Mouse (Mus musculus) heart, embryonic 13.5 days (tissue): ENCODE measurements around the gene Gna15. TPM values are rescaled to one million over a fixed set of nuclear protein-coding genes. Genes with fewer than 3 reads are reported as not detected.
A peak's percentile ranks its signal among the peaks of the same experiment; 100 is the strongest.

ENCODE experiments used
- ATAC-seq: fragments of 200-750 bp; cut with Nextera tagmentation; 2 replicates; pipeline ENCODE4 v1.8.0; 2017; ENCODE audit warnings: moderate TSS enrichment; ENCODE audit not compliant: insufficient number of reproducible peaks, low FRiP score, low TSS enrichment; ENCODE audit errors: extremely low read depth
- H3K27ac ChIP-seq: fragments of 300-500 bp; sonication (generic); replicated peaks from 2 replicates; pipeline ENCODE4 v1.5.1; 2015; ENCODE audit warnings: moderate library complexity, mild to moderate bottlenecking, inconsistent platforms
- H3K27me3 ChIP-seq: fragments of 300-500 bp; sonication (generic); replicated peaks from 2 replicates; pipeline ENCODE4 v1.6.1; 2015; ENCODE audit warnings: mild to moderate bottlenecking, inconsistent platforms
- H3K36me3 ChIP-seq: fragments of 300-500 bp; sonication (generic); 2 replicates; pipeline ENCODE4 v1.6.1; 2015; ENCODE audit warnings: mild to moderate bottlenecking, inconsistent platforms
- H3K4me1 ChIP-seq: fragments of 300-500 bp; sonication (generic); 2 replicates; pipeline ENCODE4 v1.6.1; 2015; ENCODE audit warnings: inconsistent platforms
- H3K4me2 ChIP-seq: fragments of 300-500 bp; sonication (generic); 2 replicates; pipeline ENCODE4 v1.6.1; 2015; ENCODE audit warnings: inconsistent platforms, mild to moderate bottlenecking, moderate library complexity
- H3K4me3 ChIP-seq: fragments of 300-500 bp; sonication (generic); 2 replicates; pipeline ENCODE4 v1.5.1; 2015; ENCODE audit warnings: moderate library complexity, mild to moderate bottlenecking, inconsistent platforms
- H3K9ac ChIP-seq: fragments of 300-500 bp; sonication (generic); 2 replicates; pipeline ENCODE4 v1.6.1; 2015; ENCODE audit warnings: inconsistent platforms, mild to moderate bottlenecking, moderate library complexity
- H3K9me3 ChIP-seq: fragments of 300-500 bp; sonication (generic); 2 replicates; pipeline ENCODE4 v1.6.1; 2016; ENCODE audit warnings: inconsistent platforms
- WGBS: fragments of 180-500 bp; shearing (Covaris S2); methylation state at CpG from one replicate; pipeline ENCODE4 v1.1.7; 2015; ENCODE audit warnings: mixed read lengths; 5-methylcytosine and 5-hydroxymethylcytosine counted together
- polyA plus RNA-seq: library from polyadenylated mRNA; unstranded; fragments of >200 nt; fragmentation: Nextera tagmentation; extraction: Ambion mirVana; gene quantifications from 2 replicates; pipeline ENCODE4 v1.2.1, GENCODE M21; 2015

Gna15 gene
- polyA plus RNA-seq, 1 experiment from 2014 or later: 2.0 TPM

DNA sequence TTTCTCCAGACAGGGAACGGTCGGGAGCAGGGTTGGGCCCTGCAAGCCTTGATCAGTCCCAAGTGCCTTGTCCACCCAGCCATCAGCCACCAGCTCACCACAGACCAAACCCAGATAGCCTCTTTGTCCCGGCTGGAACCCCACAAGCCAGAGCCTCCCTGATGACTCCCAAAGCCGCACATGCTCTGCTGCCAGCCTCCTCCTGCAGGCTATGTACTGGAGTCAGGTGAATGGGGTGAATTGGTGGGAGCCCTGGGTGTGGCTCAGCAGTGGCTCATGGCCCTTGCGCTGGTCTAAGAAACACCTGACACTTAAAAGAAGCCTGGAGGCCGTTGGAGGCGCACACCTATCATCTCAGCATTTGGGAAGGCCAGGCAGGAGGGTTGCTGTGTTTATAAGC lies 61.1 kb downstream of the Gna15 start:
- WGBS: 63% methylated on average over 7 of the region's 7 CpGs
- Histone ChIP-seq H3K4me2 (no peak overlapping the region), H3K9ac (no peak overlapping the region), H3K4me3 (no peak overlapping the region), H3K9me3 (no peaks in the 10 kb centered on the region), H3K36me3 (no peaks in the 10 kb centered on the region), H3K4me1 (peaks cover 12% of the 10 kb centered on the region), H3K27me3 (peaks cover 100% of the 10 kb centered on the region), H3K27ac (no peak overlapping the region)
- no peak for ATAC-seq

DNA sequence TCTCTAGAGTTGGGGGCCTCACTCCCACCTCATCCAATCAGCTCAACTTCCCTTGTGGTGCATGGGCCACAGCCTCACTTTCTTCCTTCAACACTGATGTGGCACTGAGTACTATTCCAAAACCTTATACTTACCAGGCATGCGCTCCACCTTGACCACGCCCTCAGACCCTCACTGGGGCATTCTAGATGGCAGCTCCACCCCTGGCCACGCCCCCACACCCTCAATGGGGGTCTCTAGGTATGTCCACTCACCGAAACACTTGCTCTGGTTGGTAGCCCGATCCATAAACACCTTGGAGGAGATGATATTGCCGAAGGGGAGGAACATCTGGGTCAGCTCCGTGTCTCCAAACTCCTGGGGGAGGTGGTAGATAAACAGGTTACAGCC lies 61.6 kb downstream of the Gna15 start:
- H3K4me2 ChIP-seq: no peak overlapping the region
- ATAC-seq: no peak
- H3K27me3 ChIP-seq: peaks cover 100% of the 10 kb centered on the region
- H3K4me3 ChIP-seq: no peak overlapping the region
- H3K9ac ChIP-seq: no peak overlapping the region
- H3K9me3 ChIP-seq: no peaks in the 10 kb centered on the region
- peaks cover 12% of the 10 kb centered on the region for H3K4me1 ChIP-seq
- H3K27ac ChIP-seq: no peak overlapping the region
- 37% methylated on average over 7 of the region's 7 CpGs for WGBS
- H3K36me3 ChIP-seq: no peaks in the 10 kb centered on the region

DNA sequence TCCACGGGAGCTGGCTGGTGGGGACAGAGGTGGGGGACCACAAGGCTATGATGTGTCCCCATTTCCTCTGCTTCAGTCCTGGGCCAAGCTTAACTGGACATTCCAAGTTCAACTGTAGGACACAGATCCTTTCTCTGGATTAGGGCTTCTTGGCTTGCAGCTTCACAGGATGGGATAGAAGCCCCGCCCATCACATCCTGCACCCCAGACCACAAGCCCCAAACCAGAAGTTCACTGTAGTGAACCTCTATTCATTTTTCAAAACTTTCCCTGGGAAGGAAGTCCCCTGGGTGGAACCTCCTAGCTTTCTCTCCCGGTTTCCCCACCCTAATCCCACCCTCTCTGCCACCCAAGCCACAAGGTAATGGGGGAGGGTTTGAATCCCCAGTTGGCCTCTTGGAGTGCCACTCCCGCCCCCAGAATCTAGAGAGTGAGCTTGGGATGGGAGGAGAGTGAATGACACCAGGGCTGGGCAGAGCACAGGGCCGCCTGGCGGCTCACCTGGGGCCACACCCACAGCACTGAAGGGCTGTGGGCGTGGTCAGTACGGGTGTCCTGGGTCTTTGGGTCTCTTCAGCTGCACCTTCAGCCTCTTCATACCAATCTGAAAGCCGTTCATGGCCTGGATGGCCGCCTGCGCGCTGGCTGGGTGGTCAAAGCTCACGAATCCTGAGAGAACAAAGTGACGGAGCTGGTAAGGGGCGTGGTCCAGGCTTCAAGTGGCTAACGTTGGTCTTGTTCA lies 62.2 kb downstream of the Gna15 start:
- 6% methylated on average over 16 of the region's 16 CpGs for WGBS
- Histone ChIP-seq H3K4me1 (peaks cover 12% of the 10 kb centered on the region), H3K4me3 (no peak overlapping the region), H3K4me2 (no peak overlapping the region), H3K27ac (no peak overlapping the region), H3K9ac (no peak overlapping the region), H3K9me3 (no peaks in the 10 kb centered on the region), H3K36me3 (no peaks in the 10 kb centered on the region), H3K27me3 (peaks cover 100% of the 10 kb centered on the region)
- ATAC-seq: no peak

DNA sequence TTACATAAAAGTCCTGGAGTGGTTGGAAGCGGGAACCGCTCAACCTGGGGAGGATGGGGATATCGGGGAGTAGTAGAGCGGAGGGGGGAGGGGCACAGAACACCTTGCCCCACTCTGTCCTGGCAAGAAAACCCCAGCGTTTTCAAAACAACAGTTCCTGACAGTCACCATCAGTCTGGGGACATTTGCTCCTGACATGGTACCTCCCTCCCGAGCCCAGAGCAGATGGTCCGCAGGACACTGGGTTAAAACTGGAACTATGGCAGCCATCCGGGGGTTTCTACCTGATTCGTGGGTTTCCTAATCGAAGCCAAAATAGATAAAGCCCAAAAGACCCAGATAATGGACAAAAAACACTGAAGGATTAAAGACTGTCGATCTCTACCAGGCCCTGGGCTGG lies 63.1 kb downstream of the Gna15 start:
- peaks cover 12% of the 10 kb centered on the region for H3K4me1 ChIP-seq
- no peak overlapping the region for H3K4me3 ChIP-seq
- WGBS: 37% methylated on average over 11 of the region's 11 CpGs
- peaks cover 100% of the 10 kb centered on the region for H3K27me3 ChIP-seq
- no peaks in the 10 kb centered on the region for H3K36me3 ChIP-seq
- ATAC-seq: no peak
- no peak overlapping the region for H3K4me2 ChIP-seq
- H3K9me3 ChIP-seq: no peaks in the 10 kb centered on the region
- no peak overlapping the region for H3K9ac ChIP-seq
- H3K27ac ChIP-seq: no peak overlapping the region

DNA sequence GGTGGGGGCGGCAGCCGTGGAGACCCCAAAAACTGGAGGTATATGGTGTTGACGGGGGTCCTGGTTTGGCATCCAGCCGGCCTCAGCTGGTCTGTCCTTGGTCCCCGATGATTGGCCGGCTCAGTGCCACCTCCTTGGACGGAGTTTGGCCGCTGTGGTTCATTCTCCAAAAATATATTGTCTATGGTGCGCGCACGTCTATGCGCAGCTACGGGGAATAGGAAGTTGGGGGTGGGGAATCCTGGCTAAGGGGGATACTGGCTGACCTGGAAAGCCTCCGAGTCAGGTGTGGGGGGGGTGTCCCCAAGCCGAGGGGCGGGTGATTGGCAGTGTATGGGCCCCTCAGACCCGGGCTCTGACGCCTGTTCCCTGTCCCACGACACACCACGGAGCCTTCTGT lies 63.6 kb downstream of the Gna15 start:
- H3K4me1 ChIP-seq: peaks cover 12% of the 10 kb centered on the region
- no peaks in the 10 kb centered on the region for H3K9me3 ChIP-seq
- no peak overlapping the region for H3K9ac ChIP-seq
- 0 out of 2 replicates have a peak overlapping the region, but pooled peaks have one; percentile 18 for H3K4me2 ChIP-seq
- peaks cover 100% of the 10 kb centered on the region for H3K27me3 ChIP-seq
- no peak for ATAC-seq
- H3K36me3 ChIP-seq: no peaks in the 10 kb centered on the region
- peak overlapping the region; percentile 14; the same call in 1 of the 2 replicates for H3K4me3 ChIP-seq
- 28% methylated on average over 20 of the region's 20 CpGs for WGBS
- H3K27ac ChIP-seq: no peak overlapping the region

DNA sequence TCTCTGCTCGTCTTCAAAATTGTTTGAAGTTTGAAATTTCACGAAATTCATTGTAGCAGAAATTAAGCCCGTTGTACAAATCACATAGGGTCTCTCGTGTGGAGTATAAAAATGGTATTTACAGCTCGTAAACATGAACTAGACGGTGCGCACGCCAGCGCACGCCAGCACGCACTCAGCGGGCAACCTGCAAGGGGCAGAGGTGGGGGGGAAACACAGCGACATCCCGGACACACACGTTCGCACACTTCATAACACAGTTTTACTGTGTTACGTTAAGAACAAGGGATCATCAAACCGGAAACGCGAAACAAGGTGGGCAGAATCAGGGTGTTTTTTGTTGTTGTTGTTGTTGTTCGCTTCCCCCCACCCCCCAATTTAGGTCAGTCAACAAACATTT lies 64.6 kb downstream of the Gna15 start:
- H3K36me3 ChIP-seq: no peaks in the 10 kb centered on the region
- no peak overlapping the region for H3K4me2 ChIP-seq
- WGBS: 67% methylated on average over 21 of the region's 21 CpGs
- peaks cover 100% of the 10 kb centered on the region for H3K27me3 ChIP-seq
- no peaks in the 10 kb centered on the region for H3K9me3 ChIP-seq
- no peak overlapping the region for H3K9ac ChIP-seq
- peaks cover 7% of the 10 kb centered on the region for H3K4me1 ChIP-seq
- no peak overlapping the region for H3K4me3 ChIP-seq
- no peak overlapping the region for H3K27ac ChIP-seq
- no peak for ATAC-seq

- no peak for ATAC-seq
- 67% methylated on average over 6 of the region's 6 CpGs for WGBS
- no peak overlapping the region for H3K9ac ChIP-seq
Measured at GRCm38 (mm10) chr10:81458267-81458666, 65.8 kb downstream of the Gna15 start.

DNA sequence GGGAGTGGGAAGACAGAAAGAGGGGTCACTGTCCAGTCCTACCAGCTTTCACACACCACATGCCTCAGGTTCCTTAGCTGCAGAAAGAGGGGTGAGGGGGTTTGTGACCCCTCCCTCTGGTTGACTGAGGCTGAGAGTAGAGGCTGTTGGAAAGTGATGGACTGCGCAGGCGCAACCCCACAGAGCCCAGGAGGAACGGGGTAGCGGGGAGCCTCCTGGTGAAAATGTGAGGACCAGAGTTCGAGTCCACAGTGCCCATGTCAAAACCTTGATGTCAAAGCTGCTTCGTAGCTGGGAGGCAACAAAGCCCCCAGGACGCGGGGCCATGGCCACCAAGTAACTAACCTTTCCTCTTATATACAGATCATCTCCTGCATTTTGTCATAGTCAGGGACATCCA lies 66.4 kb downstream of the Gna15 start:
- H3K36me3 ChIP-seq: no peaks in the 10 kb centered on the region
- H3K27me3 ChIP-seq: peaks cover 100% of the 10 kb centered on the region
- no peak for ATAC-seq
- no peaks in the 10 kb centered on the region for H3K9me3 ChIP-seq
- WGBS: 76% methylated on average over 8 of the region's 8 CpGs
- no peak overlapping the region for H3K27ac ChIP-seq
- H3K9ac ChIP-seq: no peak overlapping the region
- peaks cover 6% of the 10 kb centered on the region for H3K4me1 ChIP-seq
- H3K4me2 ChIP-seq: no peak overlapping the region
- no peak overlapping the region for H3K4me3 ChIP-seq

More at GRCm38 (mm10) chr10:81458267-81458666, 65.8 kb downstream of the Gna15 start:
- Histone ChIP-seq H3K27ac (no peak overlapping the region), H3K4me1 (0 out of 2 replicates have a peak, but pooled peaks cover 2% of the 10 kb centered on the region), H3K4me3 (no peak overlapping the region), H3K4me2 (no peak overlapping the region), H3K36me3 (no peaks in the 10 kb centered on the region), H3K9me3 (no peaks in the 10 kb centered on the region), H3K27me3 (peaks cover 100% of the 10 kb centered on the region)

- ATAC-seq: no peak
- Histone ChIP-seq H3K27me3 (peaks cover 100% of the 10 kb centered on the region), H3K36me3 (no peaks in the 10 kb centered on the region), H3K4me2 (no peak overlapping the region), H3K4me3 (no peak overlapping the region), H3K9me3 (no peaks in the 10 kb centered on the region), H3K27ac (no peak overlapping the region), H3K9ac (no peak overlapping the region), H3K4me1 (peaks cover 11% of the 10 kb centered on the region)
- 34% methylated on average over 11 of the region's 12 CpGs for WGBS
Measured at GRCm38 (mm10) chr10:81456983-81457563, 67.0 kb downstream of the Gna15 start.

- Histone ChIP-seq H3K4me3 (no peak within 1 kb of the TSS), H3K9ac (no peak within 1 kb of the TSS), H3K9me3 (no peaks in the 10 kb centered on the region), H3K4me2 (no peak within 1 kb of the TSS), H3K4me1 (peaks cover 9% of the 10 kb centered on the region), H3K27me3 (peaks cover 100% of the 10 kb centered on the region), H3K36me3 (no peaks in the 10 kb centered on the region), H3K27ac (no peak within 1 kb of the TSS)
- WGBS: 58% methylated on average over 28 of the region's 28 CpGs
- ATAC-seq: peak; percentile 19; the same call in 1 of the 2 replicates
Measured at GRCm38 (mm10) chr10:81455181-81455895, 68.7 kb downstream of the Gna15 start, which contains the start of gene Nfic. TSS of gene Nfic (minus strand) at chr10:81455635.

- Histone ChIP-seq H3K4me3 (no peak overlapping the region), H3K36me3 (no peaks in the 10 kb centered on the region), H3K4me2 (no peak overlapping the region), H3K4me1 (peaks cover 9% of the 10 kb centered on the region), H3K27ac (no peak overlapping the region), H3K9ac (no peak overlapping the region), H3K27me3 (peaks cover 94% of the 10 kb centered on the region), H3K9me3 (no peaks in the 10 kb centered on the region)
- WGBS: 65% methylated on average over 2 of the region's 2 CpGs
- ATAC-seq: no peak
Measured at GRCm38 (mm10) chr10:81454106-81454505, 69.9 kb downstream of the Gna15 start.
